Mouse (Mus musculus) lung, adult 2 months (tissue): ENCODE measurements at regions not wholly inside any gene's neighbourhood (a gene's known extent, or its start where the extent isn't known, plus 50 kb on each side); places are given as distances from the start of the nearest gene placed in this dataset.

Source experiments
- DNase-seq: peaks from one replicate; pipeline ENCODE4 v3.0.0; 2022
- H3K4me1 ChIP-seq: fragments of 200-500 bp; 2 replicates; pipeline ENCODE4 v1.6.1; 2011; ENCODE audit warnings: low read length; ENCODE audit not compliant: control insufficient read depth, insufficient read depth
- H3K4me3 ChIP-seq: fragments of 200-500 bp; replicated peaks from 2 replicates; pipeline ENCODE3; 2011; ENCODE audit warnings: low read depth, mild to moderate bottlenecking, control low read depth, low read length; ENCODE audit errors: extremely low read depth
- CTCF ChIP-seq: fragments of 200-500 bp; IDR thresholded peaks from 2 replicates; pipeline ENCODE4 v1.5.1; 2011; ENCODE audit warnings: mild to moderate bottlenecking, low read length, control low read depth; ENCODE audit not compliant: insufficient read depth
- POLR2A ChIP-seq: fragments of 200-500 bp; IDR thresholded peaks from 2 replicates; pipeline ENCODE4 v1.6.1; 2011; ENCODE audit warnings: low read depth, mild to moderate bottlenecking, control low read depth, low read length, borderline replicate concordance; ENCODE audit errors: extremely low read depth
- WGBS: fragments of 180-500 bp; shearing (Covaris S2); methylation state at CpG from one replicate; pipeline ENCODE4 v1.1.7; 2018; 5-methylcytosine and 5-hydroxymethylcytosine counted together

DNA sequence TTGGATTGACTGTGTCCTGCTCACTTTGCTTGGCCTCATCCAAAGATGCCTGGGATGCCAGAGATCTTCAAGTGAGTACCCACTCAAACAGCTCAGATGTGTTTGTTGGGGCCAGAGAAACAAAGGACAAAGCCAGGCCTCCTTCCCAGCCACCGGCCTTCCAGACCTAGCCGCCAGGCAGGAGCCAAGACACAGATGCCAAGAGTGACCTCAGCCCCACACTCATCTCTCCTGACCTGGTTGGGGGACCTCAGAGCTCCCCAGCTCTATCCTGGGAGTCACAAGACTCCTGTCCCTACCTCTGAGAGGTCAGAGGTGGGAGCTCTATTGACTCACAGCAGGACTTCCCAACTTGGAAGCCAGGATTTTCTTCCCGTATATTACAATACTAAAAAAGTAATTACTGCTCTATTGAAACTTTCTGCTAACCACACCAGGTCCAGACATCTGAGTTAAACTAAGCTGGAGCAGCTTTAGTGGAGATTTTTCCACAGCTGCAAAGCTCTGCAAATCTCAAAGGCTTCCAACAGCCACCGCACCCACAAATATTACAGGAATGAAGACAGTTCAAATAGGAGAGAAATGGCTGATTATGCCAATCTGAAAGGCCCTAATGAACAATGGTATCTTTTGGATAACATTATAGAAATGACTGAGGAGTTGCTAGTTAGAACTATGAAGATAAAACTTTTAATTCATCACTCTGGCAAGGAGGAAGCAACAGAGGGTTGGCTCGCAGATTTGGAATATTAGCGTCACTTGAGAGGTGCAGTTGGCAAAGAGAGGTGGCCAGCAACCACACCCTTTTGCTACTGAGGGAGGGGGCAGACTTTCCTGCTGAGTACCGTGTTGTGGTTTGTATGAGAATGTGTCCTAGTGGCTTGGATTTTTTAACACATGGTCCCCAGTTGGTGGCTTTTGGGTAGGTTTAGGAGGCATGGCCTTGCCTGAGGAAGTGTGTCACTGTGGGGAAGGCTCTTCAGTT, 162.9 kb downstream of the Fndc1 start:
- 60% methylated on average over 7 of the region's 7 CpGs for WGBS
- no peak for TF ChIP-seq CTCF
- TF ChIP-seq POLR2A: no peak
- no peak for DNase-seq
- Histone ChIP-seq H3K4me1 (0 out of 2 replicates have a peak, but pooled peaks cover 4% of the 10 kb centered on the region), H3K4me3 (no peak overlapping the region)

DNA sequence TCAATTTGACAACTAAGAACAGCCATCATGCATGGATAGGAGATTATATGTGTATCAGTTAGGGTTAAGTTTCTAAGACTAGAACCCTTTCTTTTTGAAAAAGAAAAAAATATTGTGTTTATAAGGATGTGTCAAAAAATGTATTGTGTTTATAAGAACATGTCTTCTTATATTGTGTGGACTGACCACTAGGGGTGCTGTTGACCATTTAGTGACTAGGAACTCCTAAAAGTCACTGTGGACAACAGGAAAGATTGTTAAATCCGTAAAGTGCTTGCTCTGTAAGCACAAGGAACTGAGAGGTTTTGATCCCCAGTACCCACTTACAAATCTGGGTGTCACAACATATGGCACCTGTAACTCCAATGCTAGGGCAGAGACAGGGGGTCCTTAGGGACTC, 170.6 kb downstream of the Fndc1 start:
- TF ChIP-seq CTCF (no peak), POLR2A (no peak)
- no peak for DNase-seq
- WGBS: 57% methylated on average over 1 of the region's 1 CpGs

GRCm38 (mm10) chr17:7655966-7656365, 171.1 kb downstream of the Fndc1 start:
- no peak for DNase-seq
- TF ChIP-seq CTCF (no peak), POLR2A (no peak)
- 55% methylated on average over 6 of the region's 6 CpGs for WGBS
- Histone ChIP-seq H3K4me3 (no peak overlapping the region), H3K4me1 (no peaks in the 10 kb centered on the region)

More for the DNA sequence above, 170.6 kb downstream of the Fndc1 start:
- Histone ChIP-seq H3K4me3 (no peak overlapping the region), H3K4me1 (no peaks in the 10 kb centered on the region)

- 48% methylated on average over 7 of the region's 7 CpGs for WGBS
- DNase-seq: no peak
- no peak for TF ChIP-seq POLR2A
- no peak for TF ChIP-seq CTCF
- Histone ChIP-seq H3K4me3 (no peak overlapping the region), H3K4me1 (no peaks in the 10 kb centered on the region)
Observed at GRCm38 (mm10) chr17:7654064-7654564, 173.0 kb downstream of the Fndc1 start.

- no peak for DNase-seq
- 59% methylated on average over 1 of the region's 1 CpGs for WGBS
- TF ChIP-seq CTCF: no peak
- no peak for TF ChIP-seq POLR2A
- Histone ChIP-seq H3K4me3 (no peak overlapping the region), H3K4me1 (no peaks in the 10 kb centered on the region)
Observed at GRCm38 (mm10) chr17:7652037-7652436, 175.1 kb downstream of the Fndc1 start.

DNA sequence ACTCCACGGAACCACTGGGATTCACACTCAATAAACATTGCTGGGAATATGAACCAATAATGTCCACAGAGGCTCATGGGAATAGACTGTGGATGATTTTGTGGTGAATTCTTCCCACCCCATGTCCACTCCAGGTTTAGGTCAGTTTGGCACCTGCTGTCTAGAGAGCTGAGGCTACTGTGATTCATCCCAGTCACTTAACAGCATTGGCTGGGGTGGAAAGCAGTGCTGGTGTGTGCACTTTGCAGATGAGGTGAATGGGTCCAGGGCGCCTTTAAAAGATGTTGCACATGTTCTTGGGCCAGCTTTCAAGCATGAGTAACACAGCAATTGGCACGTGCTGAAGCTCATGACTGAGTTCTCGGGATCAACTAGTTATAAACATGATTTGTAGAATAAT, 176.7 kb downstream of the Fndc1 start:
- Histone ChIP-seq H3K4me1 (no peaks in the 10 kb centered on the region), H3K4me3 (no peak overlapping the region)
- no peak for TF ChIP-seq CTCF
- TF ChIP-seq POLR2A: no peak
- DNase-seq: no peak
- WGBS: 69% methylated on average over 4 of the region's 4 CpGs

DNA sequence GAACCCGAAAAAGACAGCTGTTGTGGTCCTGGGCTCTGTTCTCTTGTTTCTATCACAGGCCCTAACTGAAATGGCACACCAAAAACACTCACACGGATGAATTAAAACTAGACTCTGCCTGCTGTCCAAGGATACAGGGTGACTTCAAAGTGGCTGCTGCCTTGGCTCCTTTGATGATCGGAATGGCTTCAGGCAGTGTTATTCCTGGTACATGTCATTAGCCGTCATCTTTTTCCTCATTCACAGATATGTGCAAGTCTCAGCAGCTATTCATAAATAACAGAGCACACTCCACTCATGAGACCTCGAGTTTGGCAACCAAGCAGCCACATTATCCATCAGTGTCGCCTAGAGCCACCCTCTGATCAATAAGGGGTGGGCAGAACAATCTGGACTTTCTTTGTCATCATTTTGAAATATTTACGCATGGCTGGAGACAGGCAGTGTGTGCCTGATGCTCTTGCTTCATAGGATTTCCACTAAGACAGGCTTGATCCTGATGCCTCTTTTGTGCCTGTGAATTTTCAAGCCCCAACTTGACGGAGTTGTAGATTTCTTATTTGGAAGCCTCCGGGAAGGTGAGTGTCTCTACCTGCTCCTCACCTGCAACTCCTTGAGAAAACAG, 182.1 kb downstream of the Fndc1 start:
- H3K4me3 ChIP-seq: no peak overlapping the region
- TF ChIP-seq CTCF: no peak
- WGBS: 64% methylated on average over 9 of the region's 9 CpGs
- H3K4me1 ChIP-seq: no peaks in the 10 kb centered on the region
- no peak for DNase-seq

DNA sequence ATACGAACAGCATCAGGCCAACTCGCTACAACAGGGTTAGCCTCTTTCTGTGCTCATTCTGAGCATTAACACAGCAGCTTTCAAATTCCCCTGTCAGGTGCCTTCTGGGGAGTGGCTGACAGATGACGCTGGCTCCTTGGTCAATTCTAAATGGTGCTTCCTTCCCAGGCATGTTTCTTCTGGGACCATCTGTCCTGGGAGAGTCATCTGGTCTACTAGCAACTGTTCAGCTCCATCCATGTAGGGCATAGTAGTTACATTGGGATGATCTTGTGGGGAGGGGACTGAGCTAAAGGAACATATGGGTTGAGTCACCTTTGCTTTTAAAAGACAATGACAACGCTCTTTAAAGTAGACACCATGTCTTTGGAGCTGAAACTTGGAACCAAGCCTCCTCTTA, 183.5 kb downstream of the Fndc1 start:
- DNase-seq: no peak
- TF ChIP-seq POLR2A: no peak
- no peak for TF ChIP-seq CTCF
- WGBS: 93% methylated on average over 4 of the region's 4 CpGs
- H3K4me1 ChIP-seq: no peaks in the 10 kb centered on the region
- no peak overlapping the region for H3K4me3 ChIP-seq

GRCm38 (mm10) chr17:7642442-7642887, 184.6 kb downstream of the Fndc1 start:
- DNase-seq: no peak
- no peak for TF ChIP-seq POLR2A
- WGBS: 28% methylated on average over 3 of the region's 3 CpGs
- Histone ChIP-seq H3K4me3 (no peak overlapping the region), H3K4me1 (no peaks in the 10 kb centered on the region)
